Mouse (Mus musculus) right cerebral cortex, postnatal 36 days (tissue): Measurements from ENCODE around the gene Ahrr.

Experiments used
- DNase-seq, 2 experiments: peaks; one replicate each; pipeline ENCODE4 v3.0.0; 2022; ENCODE audit warnings: low spot score in 2 of 2, mixed read lengths in 1 of 2

Gene Ahrr

DNA sequence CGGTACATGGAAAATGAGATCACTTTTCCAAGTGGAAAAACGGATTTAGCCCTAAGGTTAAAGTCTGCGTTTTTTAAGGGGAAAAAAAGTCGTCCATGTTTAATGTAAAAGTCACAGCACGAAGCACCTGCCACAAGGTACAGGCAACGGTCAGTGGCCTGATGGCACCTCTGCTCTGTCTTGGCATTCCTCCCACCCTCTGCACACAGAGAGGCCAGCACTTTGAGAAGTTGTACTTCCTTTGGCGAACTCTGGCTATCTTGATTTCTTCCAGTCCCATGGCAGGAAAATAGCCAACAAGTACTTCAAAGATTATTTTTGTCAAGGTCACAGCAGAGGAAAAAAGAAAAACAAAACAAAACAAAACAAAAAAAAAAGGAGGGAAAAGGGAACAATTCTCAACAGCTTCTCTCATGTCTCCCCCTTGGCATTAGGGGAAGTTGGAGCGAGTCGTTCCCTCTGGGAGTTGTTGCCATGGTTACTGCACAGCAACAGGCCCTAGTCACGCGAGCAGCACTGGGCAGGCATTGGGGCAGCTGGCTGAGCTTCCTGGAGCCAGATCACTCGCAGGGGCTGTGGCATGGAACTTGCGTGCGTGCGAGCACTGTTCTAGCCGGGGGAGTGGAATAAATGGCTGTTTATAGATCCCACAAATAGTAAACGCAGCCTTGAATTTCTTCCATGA lies 46.8 kb downstream of the Ahrr start:
- DNase-seq: peak; percentile 52 to 56

DNA sequence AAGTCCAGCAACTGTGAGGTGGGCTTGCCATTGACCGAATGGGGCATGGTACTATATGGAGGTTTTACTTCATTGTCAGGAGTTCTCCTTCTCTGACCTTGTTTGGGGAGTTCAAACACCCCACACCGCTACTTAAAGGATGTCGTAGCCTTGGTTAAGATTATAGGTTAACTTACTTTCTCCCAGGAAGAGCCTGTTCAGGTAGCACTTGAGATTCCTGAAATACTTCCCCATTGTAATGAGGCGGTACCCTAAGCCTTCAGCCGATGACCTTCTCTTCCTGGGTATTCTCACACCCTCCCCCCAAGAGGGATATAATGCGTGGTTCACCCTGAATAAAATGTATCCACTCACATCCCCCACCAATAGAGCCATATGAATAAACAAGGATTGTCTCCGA lies 54.6 kb downstream of the Ahrr start:
- no peak for DNase-seq

DNA sequence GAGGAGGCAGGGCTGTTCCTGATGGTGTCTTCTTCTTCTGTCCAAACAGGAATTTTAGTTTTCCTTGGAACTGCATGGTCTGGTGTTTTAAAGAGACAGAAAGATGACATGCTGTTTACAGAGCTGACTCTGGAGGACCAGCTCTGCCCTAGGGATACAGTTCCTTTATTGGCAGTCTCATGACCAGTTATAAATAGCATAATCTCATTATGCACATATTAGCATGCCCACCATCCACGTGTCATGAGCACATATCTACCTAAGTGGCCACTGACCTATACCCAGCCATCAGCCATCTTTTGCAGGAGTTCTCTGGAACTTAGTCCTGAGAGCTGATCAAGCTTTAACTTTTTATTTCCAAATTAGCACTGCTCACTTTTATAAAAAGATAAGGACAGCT lies 71.5 kb downstream of the Ahrr start:
- DNase-seq: no peak

DNA sequence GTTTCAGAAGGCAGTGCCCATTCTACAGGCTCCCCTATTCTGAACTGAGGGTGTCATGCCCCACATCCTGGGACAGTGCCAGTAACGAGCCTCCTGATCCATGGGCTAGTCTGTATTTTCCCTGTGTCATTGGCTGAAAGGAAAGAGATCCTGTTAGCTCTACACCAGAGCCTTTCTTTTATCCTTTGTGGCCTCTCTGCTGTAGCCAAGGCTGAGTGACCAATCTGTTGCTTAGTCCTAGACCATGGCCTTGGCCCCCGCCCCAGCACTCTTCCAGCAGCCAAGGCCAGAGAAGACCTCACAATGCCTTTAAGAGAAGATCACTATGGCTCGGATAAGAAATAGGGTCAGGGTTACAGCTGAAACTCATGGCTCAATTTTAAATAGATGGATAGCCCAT lies 73.7 kb downstream of the Ahrr start:
- no peak for DNase-seq

DNA sequence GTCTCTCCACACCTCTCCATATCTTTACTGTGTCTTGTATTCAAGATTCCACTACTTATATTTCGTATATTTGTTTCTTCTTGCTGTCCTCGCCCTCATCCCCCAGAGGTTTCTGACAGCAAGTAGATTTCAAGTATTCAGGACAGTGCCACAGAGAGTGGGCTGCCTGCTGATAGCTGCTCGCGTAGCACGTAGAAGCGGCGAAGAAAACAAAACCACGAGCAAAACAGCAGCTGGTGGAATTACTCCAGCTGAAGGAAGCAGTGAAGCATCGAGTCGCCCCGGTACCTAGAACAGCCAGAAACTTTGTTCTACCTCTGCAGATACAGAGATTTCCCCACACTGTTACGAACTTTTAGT lies 83.2 kb downstream of the Ahrr start:
- no peak for DNase-seq

DNA sequence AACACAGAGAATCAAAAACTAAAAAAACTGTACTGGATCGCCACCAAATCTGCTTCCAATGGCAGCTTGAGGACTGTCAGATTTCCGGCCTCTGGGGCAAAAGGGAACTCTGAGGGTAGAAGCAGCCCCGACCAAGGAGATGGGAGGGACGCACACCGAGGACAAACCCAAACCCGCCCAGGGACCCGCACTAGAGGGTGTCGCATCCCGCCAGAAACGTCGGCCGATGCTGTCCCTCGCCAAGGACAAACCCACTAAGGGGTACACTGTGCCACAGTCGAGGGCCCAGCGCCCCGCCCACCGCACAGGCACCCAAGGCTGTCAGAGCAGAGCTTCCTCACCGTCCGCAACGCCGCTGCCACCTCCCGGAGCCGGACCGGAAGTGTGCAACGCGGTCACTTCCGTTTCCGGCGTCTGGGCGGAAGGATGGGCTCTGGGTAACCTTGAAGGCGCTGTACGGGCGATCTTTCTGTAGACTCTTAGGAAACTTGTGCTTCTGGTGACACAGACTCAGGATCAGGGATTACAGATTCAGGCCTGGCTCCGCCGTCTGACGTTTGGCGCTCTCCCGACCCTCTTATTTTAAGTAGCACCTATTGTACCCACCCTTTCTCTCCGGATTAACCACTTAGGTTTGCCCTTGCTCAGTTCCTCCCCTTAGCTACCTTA lies 83.7 kb downstream of the Ahrr start, which contains the start of gene Exoc3:
TSS of gene Exoc3 (minus strand) at position 416 of the 669 bp plus-strand sequence.
- DNase-seq: peak; percentile 86 to 87

DNA sequence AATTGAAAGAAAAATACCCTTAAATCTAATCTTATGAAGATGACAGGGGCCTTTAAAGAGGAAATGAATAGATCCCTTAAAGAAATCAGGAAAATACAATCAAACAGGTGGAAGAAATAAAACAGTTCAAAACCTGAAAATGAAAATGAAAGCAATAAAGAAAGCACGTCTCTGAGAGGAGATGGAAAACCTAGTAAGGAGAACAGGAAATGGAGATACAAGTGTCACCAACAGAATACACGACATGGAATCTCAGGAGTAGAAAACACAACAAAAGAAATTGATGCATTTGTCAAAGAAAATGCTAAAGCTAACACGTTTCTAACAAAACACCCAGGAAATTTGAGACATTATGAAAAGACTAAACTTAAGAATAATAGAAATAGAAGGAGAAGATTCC lies 95.7 kb downstream of the Ahrr start:
- no peak for DNase-seq

DNA sequence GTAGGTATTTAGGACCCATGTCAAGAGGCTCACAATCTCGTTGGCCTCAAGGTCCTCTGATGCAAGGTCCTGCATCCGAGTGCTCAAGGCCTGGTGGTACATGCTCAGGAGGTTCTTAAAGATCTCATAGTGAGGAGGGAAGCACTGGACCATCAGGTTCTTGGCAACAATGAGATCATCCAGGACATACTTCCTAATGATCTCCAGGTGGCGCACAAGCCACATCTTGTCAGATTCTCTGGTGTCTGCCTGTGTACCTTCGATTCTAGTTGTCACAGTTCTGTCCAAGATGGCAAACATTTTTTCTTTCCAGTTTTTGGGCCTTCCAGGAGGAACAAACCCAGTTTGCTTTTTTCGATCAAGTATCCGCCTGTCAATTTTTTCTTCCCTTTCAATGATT lies 99.5 kb downstream of the Ahrr start:
- DNase-seq: no peak

DNA sequence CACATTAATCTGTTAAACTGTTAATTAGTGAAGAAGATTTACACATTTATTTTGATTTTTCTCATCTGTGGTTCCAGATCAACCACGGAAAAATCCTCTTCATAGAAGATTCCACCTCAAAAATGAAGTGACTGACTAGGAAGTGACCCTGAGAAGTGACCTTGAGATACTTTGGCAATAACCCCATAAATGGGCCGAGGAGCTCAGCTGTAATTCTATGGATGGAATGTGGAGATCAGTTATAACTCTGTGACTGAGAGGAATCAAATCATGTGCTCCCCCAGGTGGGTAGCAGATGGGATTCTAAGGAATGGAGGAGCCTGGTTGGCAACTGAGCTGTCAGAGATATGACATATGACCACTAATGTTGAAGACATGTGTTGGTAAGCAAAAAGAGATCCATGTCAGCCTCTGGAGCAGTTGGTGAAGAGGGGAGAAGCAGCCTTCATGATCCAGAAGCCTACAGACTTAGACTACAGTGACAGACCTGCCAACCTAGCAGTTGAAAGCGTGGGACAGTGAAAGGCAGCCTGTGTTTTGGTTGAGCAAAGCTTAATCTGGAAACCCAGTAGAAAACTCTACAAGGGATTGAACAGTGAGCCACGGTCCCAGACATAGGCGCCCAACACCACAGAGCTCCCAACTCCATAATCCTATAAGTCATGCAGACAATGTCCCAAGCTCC lies 109.0 kb downstream of the Ahrr start:
- DNase-seq: no peak

DNA sequence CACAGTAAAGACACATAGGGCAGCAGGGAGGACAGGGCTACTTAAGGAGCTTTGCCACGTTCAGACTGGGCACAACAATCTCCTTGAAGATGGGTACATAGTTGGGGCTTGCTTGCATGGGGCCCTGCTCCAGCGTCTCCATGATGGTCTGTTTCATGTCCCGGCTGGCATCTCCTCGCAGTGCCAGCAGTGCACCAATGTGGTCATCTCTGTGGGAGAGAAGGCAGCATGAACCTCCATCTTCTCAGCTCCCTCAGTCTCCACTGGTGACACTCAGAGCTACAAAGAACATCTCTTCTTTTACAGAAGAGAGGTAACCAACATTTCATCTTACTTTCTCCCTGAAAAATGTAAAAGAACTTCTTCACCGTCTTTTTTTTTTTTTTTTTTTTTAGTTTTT lies 120.1 kb downstream of the Ahrr start:
- DNase-seq: no peak

DNA sequence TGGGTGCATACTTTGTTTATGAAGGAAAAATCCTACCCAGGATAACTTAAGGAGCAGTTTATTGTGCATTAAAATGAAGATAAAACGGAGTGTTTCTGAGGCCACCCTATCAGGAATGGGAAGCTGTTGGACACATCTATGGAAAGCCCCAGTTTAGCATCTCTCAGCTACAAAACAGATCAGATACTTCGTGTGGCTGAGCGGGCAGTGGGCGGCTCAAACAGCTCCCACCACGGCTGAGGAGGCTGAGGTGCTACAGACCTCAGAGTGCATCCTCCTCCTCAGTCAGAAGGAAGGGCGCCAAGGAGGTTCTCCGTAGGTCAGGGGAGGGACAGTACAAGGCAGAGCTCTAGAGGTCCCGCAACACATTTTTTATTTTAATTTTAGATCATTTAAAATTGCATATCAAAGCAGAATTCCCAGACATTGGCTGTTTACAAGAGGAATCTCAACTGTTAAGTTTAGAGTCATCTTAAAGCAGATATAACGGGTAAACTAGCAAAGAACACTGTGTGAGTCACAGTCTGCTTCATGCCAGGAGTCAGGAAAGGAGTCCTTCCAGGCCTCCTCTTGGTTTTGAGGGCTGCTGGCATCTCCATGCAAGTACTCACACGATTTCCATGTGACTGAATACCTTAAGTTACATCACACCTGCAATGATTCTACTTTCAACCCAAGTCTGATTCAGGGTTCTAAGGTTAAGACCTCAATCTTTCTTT lies 122.5 kb downstream of the Ahrr start:
- DNase-seq: peak; percentile 31 to 52

DNA sequence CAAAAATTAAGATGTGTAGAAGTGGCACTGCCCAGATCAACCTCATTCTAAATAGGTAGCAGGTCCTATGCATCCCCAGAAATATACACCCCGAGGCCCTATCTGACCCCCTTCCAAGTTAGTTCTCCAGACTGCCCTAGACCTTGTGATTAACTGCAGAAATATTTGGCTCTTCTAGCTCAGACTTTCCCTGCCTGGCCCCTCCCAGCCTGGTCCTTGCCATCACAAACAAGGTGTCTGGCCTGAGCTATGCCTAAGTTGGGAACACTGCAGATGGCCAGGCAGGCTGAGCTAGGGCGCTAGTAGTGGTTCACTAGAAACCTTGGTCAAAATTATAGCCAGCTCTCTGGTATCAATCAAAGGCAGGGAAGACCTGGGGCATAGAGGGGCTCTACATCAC lies 124.6 kb downstream of the Ahrr start:
- DNase-seq: no peak

DNA sequence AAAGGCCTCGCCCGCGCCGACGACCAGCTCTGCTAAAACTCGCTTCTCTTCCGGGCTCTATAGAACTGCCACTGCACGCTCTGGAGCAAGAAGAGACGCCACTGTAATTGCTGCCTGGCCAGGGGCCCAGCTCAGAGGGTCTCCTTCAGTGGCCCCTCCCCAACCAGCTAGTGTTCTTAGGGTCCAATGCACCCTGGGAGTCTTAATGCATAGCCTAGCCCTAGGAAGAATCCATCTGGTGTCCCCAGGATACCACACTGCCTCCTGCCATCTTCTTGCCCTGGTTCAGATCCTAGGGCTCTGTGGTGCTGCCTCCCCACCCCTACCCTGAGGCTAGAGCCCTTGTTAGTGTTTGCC lies 125.1 kb downstream of the Ahrr start:
- DNase-seq: no peak

DNA sequence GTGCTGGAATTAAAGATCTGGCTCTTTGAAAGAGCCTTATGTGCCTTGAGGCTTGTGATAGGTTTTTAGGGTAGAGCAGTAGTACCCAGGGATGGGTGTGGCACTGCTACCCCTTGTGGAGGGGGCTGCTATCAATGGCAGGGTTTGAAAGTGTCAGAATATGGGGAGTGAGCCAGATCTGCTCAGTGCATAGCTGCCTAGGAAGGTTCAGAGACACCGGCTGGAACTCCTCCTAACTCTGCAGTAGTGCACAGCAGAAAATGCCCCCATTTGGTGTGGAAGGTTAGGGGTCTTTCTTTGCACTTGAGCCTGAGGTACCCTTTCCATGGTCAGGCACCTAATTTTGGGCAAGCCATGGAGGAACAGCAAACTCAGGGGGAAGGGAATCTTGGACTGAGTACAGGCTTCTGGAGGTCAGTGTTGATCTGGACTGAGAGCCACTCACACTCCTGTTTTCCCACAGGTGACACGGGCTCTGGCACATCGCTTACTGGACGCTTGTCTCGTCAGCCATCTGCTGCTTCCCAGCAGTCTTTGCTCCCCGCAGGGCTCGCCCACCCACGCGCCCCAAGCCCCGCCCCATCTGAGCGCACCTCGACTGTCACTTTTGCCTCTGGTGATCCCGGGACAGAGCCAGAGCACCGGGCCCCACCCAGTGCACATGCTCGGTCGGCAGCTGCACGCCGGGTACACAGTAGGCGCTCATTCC lies 125.6 kb downstream of the Ahrr start:
- DNase-seq: peak; percentile 22 to 26
